Mouse (Mus musculus) heart, postnatal 0 days (tissue): ENCODE results near the gene Cyp8b1.

Experiments used
- CTCF ChIP-seq: IDR thresholded peaks from 2 replicates; pipeline ENCODE4 v1.5.1; 2016; ENCODE audit warnings: antibody characterized with exemption, control low read depth, low read depth
- EP300 ChIP-seq: IDR thresholded peaks from 2 replicates; pipeline ENCODE4 v1.6.1; 2016; ENCODE audit warnings: antibody characterized with exemption, low read depth

DNA sequence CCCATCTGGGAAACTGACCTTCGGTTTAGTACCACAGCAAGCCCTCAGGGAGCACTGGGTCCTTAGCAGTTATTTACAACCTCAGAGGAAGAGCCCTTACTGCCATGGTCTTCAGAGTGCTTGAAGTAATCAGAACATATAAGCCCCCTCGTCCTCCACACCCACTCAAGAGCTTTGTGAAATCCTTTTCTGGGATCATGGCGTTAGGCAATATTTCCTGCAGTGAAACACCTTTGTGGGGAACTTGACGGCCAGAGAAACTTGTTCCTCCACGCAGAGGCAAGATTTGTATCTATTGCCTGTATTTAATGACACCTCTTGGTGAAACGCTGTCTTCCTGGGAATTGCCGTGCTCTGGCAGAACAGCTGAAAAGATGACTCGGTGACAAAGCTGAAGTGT, 9.9 kb upstream of the Cyp8b1 start:
- TF ChIP-seq EP300 (no peak), CTCF (no peak)
